Mouse (Mus musculus): ENCODE data around the gene Ripply2. TPM values are rescaled to one million over a fixed set of nuclear protein-coding genes. Genes with fewer than 3 reads are reported as not detected.
A peak's percentile ranks its signal among the peaks of the same experiment; 100 is the strongest.

The Ripply2 gene
- polyA plus RNA-seq, 1 experiment from 2014 or later, result not detected

DNA sequence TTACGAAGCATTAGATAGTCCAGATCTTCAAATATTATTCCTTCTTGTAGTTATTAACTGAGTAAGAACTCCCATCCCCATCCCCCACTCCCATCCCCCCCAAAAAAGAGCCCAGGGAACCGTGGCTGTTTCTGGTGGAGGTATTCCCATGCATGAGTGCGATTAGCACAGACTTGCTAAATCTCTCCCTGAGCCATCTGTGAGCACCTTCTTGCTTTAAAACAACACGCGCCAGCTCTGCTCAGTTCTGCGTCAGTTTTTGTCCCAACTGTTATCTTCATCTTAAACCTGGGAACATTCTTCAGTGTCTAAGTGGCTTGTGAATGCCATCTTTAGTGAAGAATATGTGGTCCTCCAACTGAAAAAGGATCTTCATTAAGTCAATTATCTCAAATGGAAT is 6.8 kb upstream of the Ripply2 start:
- Histone ChIP-seq H3K27me3 (replicated peaks; ENCODE audit: control insufficient read depth, insufficient read depth, low read length) (no peaks in the 10 kb centered on the region; the same call in 1 of the 2 replicates), H3K4me3 (ENCODE audit: low read depth, low read length) (no peak overlapping the region), H3K36me3 (ENCODE audit: control insufficient read depth, insufficient read depth, low read length) (no peaks in the 10 kb centered on the region), H3K9ac (ENCODE audit: low read depth, low read length) (no peak overlapping the region), H3K4me2 (no peak overlapping the region), H3K4me1 (replicated peaks; ENCODE audit: control insufficient read depth, insufficient read depth, low read length) (no peaks in the 10 kb centered on the region), H3K27ac (ENCODE audit: low read depth, low read length) (no peak overlapping the region), H3K9me3 (ENCODE audit: control insufficient read depth, low read length) (no peaks in the 10 kb centered on the region)
- no peak for ATAC-seq (replicated peaks; ENCODE audit: low FRiP score)
- WGBS, result 57% methylated on average over 6 of the region's 6 CpGs
- DNase-seq (ENCODE audit: low spot score), result no peak

DNA sequence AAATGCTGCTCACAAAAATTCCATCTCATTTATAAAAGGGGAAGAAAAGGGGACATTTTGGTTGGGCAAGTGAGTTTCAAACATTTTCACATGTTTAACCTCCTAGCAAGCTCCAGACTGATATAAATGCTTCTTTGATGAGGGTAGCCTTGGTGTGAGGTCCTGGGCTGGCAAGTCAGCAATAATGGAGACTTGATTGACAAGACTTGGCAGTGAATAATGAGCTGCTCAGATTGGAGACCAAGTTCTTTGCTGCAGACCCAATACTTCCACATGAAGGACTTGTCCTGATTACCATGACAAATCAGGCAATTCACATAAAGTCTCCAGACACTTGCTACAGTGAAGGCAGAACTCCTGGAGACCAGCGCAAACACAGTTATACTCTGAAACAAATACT is 6.4 kb upstream of the Ripply2 start:
- Histone ChIP-seq H3K27ac (ENCODE audit: low read depth, low read length) (no peak overlapping the region), H3K4me2 (no peak overlapping the region), H3K9ac (ENCODE audit: low read depth, low read length) (no peak overlapping the region), H3K27me3 (replicated peaks; ENCODE audit: control insufficient read depth, insufficient read depth, low read length) (peaks cover under 1% of the 10 kb centered on the region), H3K36me3 (ENCODE audit: control insufficient read depth, insufficient read depth, low read length) (no peaks in the 10 kb centered on the region), H3K4me3 (ENCODE audit: low read depth, low read length) (no peak overlapping the region), H3K9me3 (ENCODE audit: control insufficient read depth, low read length) (no peaks in the 10 kb centered on the region), H3K4me1 (replicated peaks; ENCODE audit: control insufficient read depth, insufficient read depth, low read length) (no peaks in the 10 kb centered on the region)
- DNase-seq (ENCODE audit: low spot score), result no peak
- ATAC-seq (replicated peaks; ENCODE audit: low FRiP score), result no peak
- 80% methylated on average over 1 of the region's 1 CpGs for WGBS

DNA sequence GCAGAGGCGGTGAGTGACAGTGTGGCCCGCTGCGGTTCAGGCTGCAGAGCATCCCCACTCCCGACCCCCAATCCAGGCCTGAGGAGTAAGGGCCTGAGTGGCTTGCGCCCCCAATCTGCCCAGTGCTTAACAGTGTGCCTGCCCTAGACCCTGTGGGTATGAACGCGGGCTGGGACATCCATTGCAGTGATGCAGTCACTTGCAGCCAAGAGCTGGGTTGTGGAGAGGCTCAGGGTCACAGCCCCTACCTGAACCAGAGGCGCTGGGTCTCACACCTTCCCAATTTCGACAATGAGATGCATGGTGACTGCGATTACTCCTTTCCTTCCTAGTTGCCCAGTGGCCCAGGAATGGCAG is 579 bp downstream of the Ripply2 start:
- H3K4me1 ChIP-seq (replicated peaks; ENCODE audit: control insufficient read depth, insufficient read depth, low read length), result no peaks in the 10 kb centered on the region
- 4% methylated on average over 10 of the region's 10 CpGs for WGBS
- peaks cover 33% of the 10 kb centered on the region for H3K27me3 ChIP-seq (replicated peaks; ENCODE audit: control insufficient read depth, insufficient read depth, low read length)
- no peaks in the 10 kb centered on the region for H3K36me3 ChIP-seq (ENCODE audit: control insufficient read depth, insufficient read depth, low read length)
- no peak overlapping the region for H3K9ac ChIP-seq (ENCODE audit: low read depth, low read length)
- peak overlapping the region; percentile 76 for H3K4me2 ChIP-seq
- no peaks in the 10 kb centered on the region for H3K9me3 ChIP-seq (ENCODE audit: control insufficient read depth, low read length)
- ATAC-seq (replicated peaks; ENCODE audit: low FRiP score) (peak; percentile 23; the same call in 1 of the 2 replicates), DNase-seq (ENCODE audit: low spot score) (no peak)
- H3K4me3 ChIP-seq (ENCODE audit: low read depth, low read length), result peak overlapping the region; percentile 46
- no peak overlapping the region for H3K27ac ChIP-seq (ENCODE audit: low read depth, low read length)

DNA sequence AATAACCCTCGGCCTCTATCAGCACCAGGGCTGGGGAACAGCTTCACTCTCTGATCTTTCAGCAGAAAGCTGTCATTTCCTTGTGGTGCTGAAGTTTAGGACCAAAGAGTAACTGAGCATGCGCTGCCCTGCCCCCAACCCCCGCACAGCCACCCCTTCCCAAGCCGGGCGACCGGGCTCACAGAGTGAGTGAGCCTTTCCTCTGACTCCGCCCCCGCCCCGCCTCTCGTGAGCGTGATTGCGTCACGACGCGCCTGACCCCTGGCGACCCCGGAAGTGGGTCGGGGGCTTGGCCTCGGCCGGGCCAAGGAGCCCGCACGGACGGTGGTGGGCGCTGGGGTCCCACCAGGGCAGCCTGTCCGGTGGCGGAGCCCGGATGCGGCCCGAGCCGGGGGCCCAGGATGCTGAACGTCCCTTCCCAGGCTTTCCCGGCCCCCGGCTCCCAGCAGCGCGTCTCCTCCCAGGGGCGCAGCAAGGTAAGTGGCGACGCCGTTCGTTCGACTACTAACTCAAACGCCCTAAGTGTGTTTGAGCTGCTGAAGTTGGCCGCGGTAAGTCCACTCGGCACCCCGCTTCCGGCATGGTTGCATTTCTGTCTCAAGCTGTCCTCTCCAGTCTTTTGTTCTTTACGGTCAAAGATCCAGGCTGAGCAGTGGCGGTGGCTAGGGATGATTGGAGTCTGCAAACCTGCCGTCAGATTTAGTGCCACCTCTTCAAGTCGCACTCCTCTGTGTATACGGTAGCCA is 6.6 kb downstream of the Ripply2 start, which contains the start of gene Cyb5r4:
Gene Cyb5r4, plus strand, starts transcription at position 237 of the 746 bp plus-strand sequence.
- peak within 1 kb of the TSS; percentile 86 for H3K4me3 ChIP-seq (ENCODE audit: low read depth, low read length)
- H3K4me2 ChIP-seq, result peak within 1 kb of the TSS; percentile 83
- no peaks in the 10 kb centered on the region for H3K9me3 ChIP-seq (ENCODE audit: control insufficient read depth, low read length)
- peaks cover 4% of the 10 kb centered on the region for H3K4me1 ChIP-seq (replicated peaks; ENCODE audit: control insufficient read depth, insufficient read depth, low read length)
- H3K27me3 ChIP-seq (replicated peaks; ENCODE audit: control insufficient read depth, insufficient read depth, low read length), result peaks cover 8% of the 10 kb centered on the region
- peak within 1 kb of the TSS; percentile 62 for H3K27ac ChIP-seq (ENCODE audit: low read depth, low read length)
- WGBS, result under 1% methylated on average over 52 of the region's 52 CpGs
- no peaks in the 10 kb centered on the region for H3K36me3 ChIP-seq (ENCODE audit: control insufficient read depth, insufficient read depth, low read length)
- ATAC-seq (replicated peaks; ENCODE audit: low FRiP score), result peak; percentile 100
- peak; percentile 98 for DNase-seq (ENCODE audit: low spot score)
- H3K9ac ChIP-seq (ENCODE audit: low read depth, low read length), result peak within 1 kb of the TSS; percentile 83

DNA sequence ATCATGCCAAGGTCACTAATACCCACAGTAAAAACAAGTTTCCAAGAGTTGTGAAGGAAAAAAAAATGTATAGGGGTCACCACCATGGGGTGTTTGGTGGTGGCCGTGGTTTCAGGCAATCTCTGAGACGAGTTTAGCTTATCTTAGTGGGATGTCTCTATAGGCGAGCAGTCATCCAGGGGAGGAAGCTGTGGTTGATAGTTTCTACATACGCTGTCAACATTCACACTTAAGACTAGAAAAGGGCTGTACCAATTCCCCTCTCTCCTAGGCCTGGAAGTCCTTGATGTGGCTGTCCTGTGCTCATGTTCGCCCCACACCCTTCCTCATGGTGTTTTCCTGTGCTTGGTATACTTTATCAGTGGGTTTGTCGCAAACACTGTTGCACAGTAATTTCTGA is 10.4 kb downstream of the Ripply2 start:
- Histone ChIP-seq H3K9me3 (ENCODE audit: control insufficient read depth, low read length) (no peaks in the 10 kb centered on the region), H3K4me2 (no peak overlapping the region), H3K36me3 (ENCODE audit: control insufficient read depth, insufficient read depth, low read length) (no peaks in the 10 kb centered on the region), H3K4me1 (replicated peaks; ENCODE audit: control insufficient read depth, insufficient read depth, low read length) (peaks cover 4% of the 10 kb centered on the region), H3K27ac (ENCODE audit: low read depth, low read length) (no peak overlapping the region), H3K4me3 (ENCODE audit: low read depth, low read length) (no peak overlapping the region), H3K9ac (ENCODE audit: low read depth, low read length) (no peak overlapping the region), H3K27me3 (replicated peaks; ENCODE audit: control insufficient read depth, insufficient read depth, low read length) (no peaks in the 10 kb centered on the region)
- DNase-seq (ENCODE audit: low spot score) (no peak), ATAC-seq (replicated peaks; ENCODE audit: low FRiP score) (no peak)
- 43% methylated on average over 6 of the region's 6 CpGs for whole genome bisulfite sequencing

DNA sequence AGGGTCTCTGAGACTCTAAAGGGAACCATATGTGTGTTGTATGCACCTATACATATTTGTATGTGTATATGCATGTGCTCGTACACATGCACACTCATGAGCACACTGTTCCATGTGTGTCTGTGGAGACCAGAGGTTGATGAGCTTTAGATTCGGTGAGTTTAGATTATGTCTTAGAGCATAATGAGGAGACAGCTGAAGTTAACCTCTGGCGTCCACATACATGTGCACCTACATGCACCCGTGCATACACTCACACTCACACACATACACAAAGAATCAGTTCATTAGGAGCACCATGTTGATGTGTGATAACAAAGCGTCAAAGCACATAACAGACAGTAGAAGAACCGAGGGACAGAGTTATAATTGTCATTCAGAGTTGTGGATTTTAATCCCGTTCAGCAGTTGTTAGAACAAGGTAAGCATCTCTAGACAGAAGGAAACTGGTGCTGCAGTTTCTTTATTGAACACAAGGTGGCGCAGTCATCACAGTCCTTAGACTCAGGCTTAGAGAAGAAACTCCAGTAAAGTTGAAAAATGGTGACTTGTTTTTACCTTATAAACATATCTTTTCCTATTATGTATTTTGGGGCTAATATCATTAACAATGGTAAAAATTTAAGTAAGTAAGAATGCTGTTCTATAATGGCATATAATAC is 12.2 kb downstream of the Ripply2 start:
- 45% methylated on average over 8 of the region's 8 CpGs for WGBS
- Histone ChIP-seq H3K27me3 (replicated peaks; ENCODE audit: control insufficient read depth, insufficient read depth, low read length) (no peaks in the 10 kb centered on the region), H3K9me3 (ENCODE audit: control insufficient read depth, low read length) (no peaks in the 10 kb centered on the region), H3K9ac (ENCODE audit: low read depth, low read length) (no peak overlapping the region), H3K4me3 (ENCODE audit: low read depth, low read length) (no peak overlapping the region), H3K36me3 (ENCODE audit: control insufficient read depth, insufficient read depth, low read length) (no peaks in the 10 kb centered on the region), H3K4me2 (no peak overlapping the region), H3K27ac (ENCODE audit: low read depth, low read length) (no peak overlapping the region), H3K4me1 (replicated peaks; ENCODE audit: control insufficient read depth, insufficient read depth, low read length) (peaks cover 4% of the 10 kb centered on the region)
- ATAC-seq (replicated peaks; ENCODE audit: low FRiP score) (peak; percentile 61), DNase-seq (ENCODE audit: low spot score) (no peak)

DNA sequence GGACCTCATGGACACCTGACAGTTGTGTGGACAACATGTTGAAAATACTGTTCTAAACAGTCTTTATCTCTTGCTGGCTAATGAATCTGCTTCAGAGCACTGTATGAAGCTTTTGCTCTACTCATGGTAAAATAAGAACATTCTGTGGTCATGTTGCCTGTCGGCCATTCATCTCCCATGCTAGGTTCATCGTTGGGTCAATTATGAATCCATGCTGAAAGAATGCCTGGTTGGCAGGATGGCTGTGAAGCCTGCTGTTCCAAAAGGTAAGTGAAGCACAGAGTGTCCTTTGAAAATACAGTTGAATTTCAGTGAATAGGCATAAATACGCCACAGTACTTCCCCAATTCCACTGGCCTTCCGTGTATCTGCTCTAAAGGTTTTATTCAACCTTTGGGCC is 16.9 kb downstream of the Ripply2 start:
- no peak for DNase-seq (ENCODE audit: low spot score)
- Histone ChIP-seq H3K9me3 (ENCODE audit: control insufficient read depth, low read length) (no peaks in the 10 kb centered on the region), H3K4me1 (replicated peaks; ENCODE audit: control insufficient read depth, insufficient read depth, low read length) (no peaks in the 10 kb centered on the region), H3K9ac (ENCODE audit: low read depth, low read length) (no peak overlapping the region), H3K27me3 (replicated peaks; ENCODE audit: control insufficient read depth, insufficient read depth, low read length) (no peaks in the 10 kb centered on the region), H3K27ac (ENCODE audit: low read depth, low read length) (no peak overlapping the region), H3K36me3 (ENCODE audit: control insufficient read depth, insufficient read depth, low read length) (no peaks in the 10 kb centered on the region), H3K4me2 (no peak overlapping the region), H3K4me3 (ENCODE audit: low read depth, low read length) (no peak overlapping the region)
- 82% methylated on average over 4 of the region's 4 CpGs for WGBS
- ATAC-seq (replicated peaks; ENCODE audit: low FRiP score), result no peak

DNA sequence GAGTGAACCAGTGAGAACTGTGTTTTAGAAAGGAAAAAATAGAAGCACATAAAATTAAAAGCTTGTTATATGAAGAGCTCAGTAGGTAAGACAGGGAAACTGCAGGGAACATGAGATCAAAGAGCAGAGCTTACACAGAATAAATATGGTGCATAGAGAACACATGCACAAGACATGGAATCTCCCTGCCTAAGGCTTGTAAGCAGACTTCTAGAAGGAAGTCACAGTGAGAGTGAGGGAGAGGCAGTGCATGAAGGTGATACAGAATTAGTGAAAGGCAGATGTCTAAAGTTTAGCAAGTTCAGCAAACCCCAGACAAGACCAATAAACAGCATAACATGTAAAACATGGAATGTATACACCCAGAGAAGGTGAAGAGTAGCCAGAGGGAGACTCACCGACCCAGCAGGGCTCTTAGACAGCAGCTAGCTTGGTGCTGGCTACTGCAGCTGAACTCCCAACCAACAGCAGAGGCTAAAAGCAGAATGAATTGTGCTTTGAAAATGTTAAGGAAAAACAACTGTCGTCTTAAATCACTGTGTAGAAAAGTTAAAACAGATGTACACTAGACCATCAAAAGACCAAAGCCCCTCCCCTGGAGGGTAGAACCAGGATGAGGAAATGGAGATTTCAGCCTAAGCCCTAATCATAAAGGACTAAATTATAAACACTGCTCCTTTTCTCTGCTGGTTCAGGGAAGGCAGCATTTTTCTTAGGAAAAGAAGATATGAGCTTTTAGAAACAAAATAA is 19.7 kb downstream of the Ripply2 start:
- DNase-seq (ENCODE audit: low spot score) (no peak), ATAC-seq (replicated peaks; ENCODE audit: low FRiP score) (no peak)
- Histone ChIP-seq H3K27ac (ENCODE audit: low read depth, low read length) (no peak overlapping the region), H3K9me3 (ENCODE audit: control insufficient read depth, low read length) (no peaks in the 10 kb centered on the region), H3K4me2 (no peak overlapping the region), H3K4me3 (ENCODE audit: low read depth, low read length) (no peak overlapping the region), H3K27me3 (replicated peaks; ENCODE audit: control insufficient read depth, insufficient read depth, low read length) (no peaks in the 10 kb centered on the region), H3K9ac (ENCODE audit: low read depth, low read length) (no peak overlapping the region), H3K36me3 (ENCODE audit: control insufficient read depth, insufficient read depth, low read length) (no peaks in the 10 kb centered on the region), H3K4me1 (replicated peaks; ENCODE audit: control insufficient read depth, insufficient read depth, low read length) (no peaks in the 10 kb centered on the region)
- WGBS, result 68% methylated on average over 2 of the region's 2 CpGs

Measured in liver, embryonic 11.5 days (tissue).